Mouse (Mus musculus) brown adipose tissue, adult 24 weeks (tissue): ENCODE data around the gene Gm43638. TPM values are rescaled to one million over a fixed set of nuclear protein-coding genes. Genes with fewer than 3 reads are reported as not detected.
"Not testable (repeated sequence)": the region's sequence is repeated elsewhere in the genome, so short reads cannot be mapped to it uniquely, and the experiment has no call there.

ENCODE experiments used
- H3K27ac ChIP-seq: fragments of 200-500 bp; replicated peaks from 2 replicates; pipeline ENCODE4 v1.5.1; 2012; ENCODE audit warnings: low read depth, mild to moderate bottlenecking, low read length
- H3K4me1 ChIP-seq: fragments of 200-500 bp; 2 replicates; pipeline ENCODE4 v1.6.1; 2012; ENCODE audit warnings: low read length, mixed read lengths; ENCODE audit not compliant: control insufficient read depth, insufficient read depth, insufficient read length
- H3K4me3 ChIP-seq: fragments of 200-500 bp; 2 replicates; pipeline ENCODE4 v1.5.1; 2012; ENCODE audit warnings: low read depth, mild to moderate bottlenecking, low read length, moderate library complexity; ENCODE audit not compliant: insufficient read depth
- polyA plus RNA-seq: library from polyadenylated mRNA; stranded (reverse); fragments of >200 nt; gene quantifications from 2 replicates; pipeline ENCODE4 v1.2.4, GENCODE M21; 2012; ENCODE audit not compliant: missing spikeins, insufficient read depth, insufficient read length

The Gm43638 gene
- polyA plus RNA-seq, 1 experiment = not detected

DNA sequence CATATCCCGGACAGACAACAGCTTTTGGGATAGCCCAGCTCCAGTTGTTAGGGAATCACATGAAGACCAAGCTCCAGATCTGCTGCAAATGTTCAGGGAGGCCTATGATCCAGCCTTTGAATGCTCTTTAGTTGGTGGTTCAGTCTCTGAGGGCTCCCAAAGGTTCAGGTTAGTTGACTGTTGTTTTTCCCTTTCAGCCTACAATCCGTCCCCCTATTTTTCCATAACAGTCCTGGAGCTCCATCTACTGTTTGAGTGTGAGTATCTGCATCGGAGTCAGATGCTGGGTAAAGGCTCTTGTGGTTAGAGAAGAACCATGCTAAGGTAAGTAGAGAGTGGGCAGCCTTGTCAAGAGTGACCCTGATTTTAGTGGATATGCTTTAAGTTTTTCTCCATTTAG lies 50.3 kb downstream of the Gm43638 start:
- no peak overlapping the region for H3K4me3 ChIP-seq
- H3K27ac ChIP-seq = no peak overlapping the region
- no peaks in the 10 kb centered on the region for H3K4me1 ChIP-seq

GRCm38 (mm10) chr5:87425676-87426075 lies 60.9 kb downstream of the Gm43638 start:
- H3K4me3 ChIP-seq = no peak overlapping the region
- no peak overlapping the region for H3K27ac ChIP-seq
- no peaks in the 10 kb centered on the region for H3K4me1 ChIP-seq

GRCm38 (mm10) chr5:87424041-87424440 lies 62.6 kb downstream of the Gm43638 start, which contains the start of gene Ugt2b38:
TSS of gene Ugt2b38 (minus strand) at chr5:87424203.
- H3K4me1 ChIP-seq, H3K27ac ChIP-seq: not testable (repeated sequence)

More at GRCm38 (mm10) chr5:87424041-87424440, 62.6 kb downstream of the Gm43638 start, which contains the start of gene Ugt2b38:
- H3K4me3 ChIP-seq = not testable (repeated sequence)

Other genes starting within 250 kb of the Gm43638 start
- not detected in 2 replicates for gene Ugt2b37, start 232.0 kb downstream of the Gm43638 start, polyA plus RNA-seq
- not detected in 2 replicates for gene Ugt2a3, start 149.6 kb downstream of the Gm43638 start, polyA plus RNA-seq
- gene Ugt2b38, start 62.6 kb downstream of the Gm43638 start, polyA plus RNA-seq = not detected in 2 replicates
- not detected in 2 replicates for gene Ugt2a2, start 4.5 kb downstream of the Gm43638 start, polyA plus RNA-seq
- not detected in 2 replicates for gene Ugt2a1, start 4.1 kb upstream of the Gm43638 start, polyA plus RNA-seq
- not detected in 2 replicates for gene Sult1b1, start 51.4 kb upstream of the Gm43638 start, polyA plus RNA-seq
- gene Sult1d1, start 82.2 kb upstream of the Gm43638 start, polyA plus RNA-seq = not detected in 2 replicates
- gene Sult1e1, start 104.8 kb upstream of the Gm43638 start, polyA plus RNA-seq = 1.7 and 1.8 TPM in 2 replicates
- gene Csn1s1, start 179.4 kb upstream of the Gm43638 start, polyA plus RNA-seq = not detected in 2 replicates
- gene Csn2, start 212.8 kb upstream of the Gm43638 start, polyA plus RNA-seq = not detected in 2 replicates